Mouse (Mus musculus): ENCODE results near the gene Scube2. TPM values are rescaled to one million over a fixed set of nuclear protein-coding genes. Genes with fewer than 3 reads are reported as not detected.
A peak's percentile ranks its signal among the peaks of the same experiment; 100 is the strongest.

Scube2 gene
- total RNA-seq, 2 experiments from 2014 or later = 15.4 to 15.6 TPM

DNA sequence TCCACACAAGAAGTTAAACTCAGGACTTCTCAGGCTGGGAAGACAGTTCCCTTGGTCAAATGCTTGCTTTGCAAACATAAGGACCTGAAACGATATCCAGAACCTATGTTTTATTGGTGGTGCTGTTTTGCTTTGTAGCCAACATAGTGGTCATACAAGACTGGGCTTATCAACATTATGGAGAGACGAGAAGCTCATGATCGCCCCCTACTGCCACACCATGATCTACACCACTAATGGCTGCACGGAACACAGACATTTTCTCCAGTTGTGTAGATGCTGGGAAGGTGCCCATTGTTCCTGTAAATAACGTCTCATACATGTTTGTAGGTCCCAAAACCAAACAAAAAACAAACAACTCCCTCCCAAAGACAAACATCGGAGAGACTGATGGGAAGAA is 60.6 kb downstream of the Scube2 start:
- peak; percentile 30 to 39 for DNase-seq
- intact Hi-C loops (cut with DNase I) = no loop called here

DNA sequence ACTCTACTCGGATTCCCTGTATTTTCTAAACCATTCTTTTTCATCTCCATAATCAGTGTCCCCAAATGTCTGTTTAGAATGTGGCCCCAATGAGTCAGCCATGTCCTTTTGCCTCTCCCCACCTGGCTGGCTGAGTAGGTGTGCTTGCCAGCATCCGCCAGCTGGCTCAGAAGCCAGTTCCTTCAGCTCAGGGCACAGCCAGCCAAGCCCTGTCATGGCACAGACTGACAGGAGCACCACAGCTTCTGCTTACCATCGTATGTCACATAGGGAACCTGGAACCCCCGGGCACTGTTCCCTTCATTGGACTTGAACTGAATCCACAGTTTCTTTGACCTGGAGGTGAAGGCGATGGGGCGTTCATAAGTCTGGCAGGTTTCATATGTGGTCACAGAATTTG is 61.1 kb downstream of the Scube2 start:
- intact Hi-C loops (cut with DNase I) = no loop called here
- peak; percentile 32 to 43 for DNase-seq

DNA sequence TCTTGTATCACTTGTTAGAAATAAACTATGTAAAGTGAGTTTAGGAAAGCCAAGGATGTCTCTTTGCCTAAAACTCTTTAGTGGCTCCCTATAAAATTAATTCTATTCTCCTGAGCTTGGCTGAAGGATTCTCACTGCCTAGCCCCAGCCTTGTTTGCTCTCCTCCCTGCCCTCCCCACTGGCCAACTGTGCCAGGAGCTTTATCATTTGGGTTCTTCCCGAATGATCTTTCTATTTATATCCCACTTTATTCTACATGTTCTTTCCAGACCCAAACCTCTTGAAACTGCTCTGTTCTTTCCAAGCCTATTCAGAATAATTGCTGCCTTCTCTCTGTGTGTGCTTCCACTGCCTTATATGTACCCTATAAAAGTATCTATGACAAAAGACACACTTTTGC is 62.0 kb downstream of the Scube2 start:
- intact Hi-C loops (cut with DNase I) = no loop called here
- no peak for DNase-seq

DNA sequence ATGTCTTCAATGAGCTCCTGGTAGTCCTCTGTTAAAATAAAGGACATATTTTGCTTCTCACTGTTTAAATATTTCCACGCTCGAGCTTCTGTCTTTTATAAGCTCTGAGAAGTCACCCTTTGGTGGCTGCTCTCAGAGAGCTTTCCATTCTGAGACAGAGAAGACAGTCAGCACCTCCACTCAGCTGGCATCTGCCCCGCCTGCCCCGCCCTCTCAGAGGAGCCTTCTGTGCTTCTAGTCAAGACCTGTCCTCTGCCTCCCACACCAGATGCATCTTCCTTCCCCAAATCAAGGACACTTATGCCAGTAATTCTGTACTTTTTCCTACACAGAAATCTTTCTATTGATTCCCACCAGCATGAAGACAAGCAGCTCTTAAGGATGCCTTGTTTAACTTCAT is 64.9 kb downstream of the Scube2 start:
- no peak for DNase-seq
- intact Hi-C loops (cut with DNase I) = no loop called here

DNA sequence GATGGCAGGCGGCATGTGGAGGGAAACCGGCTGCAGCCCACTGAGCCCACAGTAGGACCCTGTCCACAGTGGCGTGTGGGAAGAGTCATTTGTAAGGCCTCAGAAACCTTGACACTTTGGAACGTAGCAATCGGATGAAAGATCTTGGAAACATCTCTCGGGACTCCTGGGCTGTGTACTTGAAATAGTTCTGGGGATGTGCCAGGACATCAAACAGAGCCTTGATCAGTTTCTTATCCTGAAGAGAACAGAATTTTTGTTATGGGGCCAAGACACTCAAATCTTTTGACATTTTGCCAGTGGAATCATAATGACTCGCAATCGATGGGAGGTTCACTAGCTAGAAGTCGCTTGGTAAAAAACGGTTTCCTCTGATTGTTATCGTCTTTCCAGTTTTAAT is 66.3 kb downstream of the Scube2 start:
- intact Hi-C loops (cut with DNase I) = loop anchor here (10.0 kb wide), 1 partner anchor 166 kb away; the partner anchor contains the start of gene Dennd5a

DNA sequence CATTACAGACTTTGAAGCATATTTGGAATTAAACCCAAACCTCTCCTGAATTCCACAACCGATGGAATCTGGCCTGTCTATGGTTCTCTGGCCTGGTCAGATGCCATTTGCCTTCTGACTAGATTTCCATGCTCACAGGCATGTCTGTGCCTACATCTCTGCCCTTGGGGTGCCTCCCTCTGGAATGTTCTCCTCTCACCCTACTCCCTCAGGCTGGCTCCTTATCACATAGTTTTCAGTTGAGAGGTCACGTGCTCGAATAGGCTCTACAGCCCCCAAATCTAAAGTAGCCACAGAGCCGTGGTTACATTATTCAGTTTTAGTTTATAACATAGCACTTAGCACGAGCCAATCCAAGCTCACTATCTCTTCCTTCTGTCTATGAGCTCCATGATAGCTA is 69.9 kb downstream of the Scube2 start:
- peak in 1 of 2 experiments; percentile 23 for DNase-seq
- intact Hi-C loops (cut with DNase I) = loop anchor here (10.0 kb wide), 1 partner anchor 169 kb away; the partner anchor contains the start of gene Dennd5a

More for the DNA sequence above, 66.3 kb downstream of the Scube2 start:
- no peak for DNase-seq

DNA sequence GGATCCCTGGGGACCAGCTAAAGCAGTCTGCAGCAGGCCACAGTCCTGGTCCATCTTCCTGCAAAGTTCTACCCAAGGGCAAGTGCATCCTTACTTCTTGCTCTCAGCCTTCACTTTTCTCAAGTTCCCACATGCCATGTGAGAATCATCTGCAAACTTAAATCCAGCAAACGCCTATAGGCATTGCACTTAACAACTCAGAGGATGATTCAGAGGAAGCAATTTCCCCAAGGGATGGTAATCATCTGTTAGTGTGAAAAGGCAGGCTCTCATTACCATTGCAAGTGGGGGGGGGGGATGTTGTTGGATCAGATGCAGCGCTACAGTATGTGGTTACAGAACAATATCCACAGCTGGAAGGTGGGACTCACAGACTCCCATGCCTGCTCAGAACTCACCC is 70.9 kb downstream of the Scube2 start:
- intact Hi-C loops (cut with DNase I) = loop anchor here (10.0 kb wide), 1 partner anchor 170 kb away; the partner anchor contains the start of gene Dennd5a
- DNase-seq = no peak

DNA sequence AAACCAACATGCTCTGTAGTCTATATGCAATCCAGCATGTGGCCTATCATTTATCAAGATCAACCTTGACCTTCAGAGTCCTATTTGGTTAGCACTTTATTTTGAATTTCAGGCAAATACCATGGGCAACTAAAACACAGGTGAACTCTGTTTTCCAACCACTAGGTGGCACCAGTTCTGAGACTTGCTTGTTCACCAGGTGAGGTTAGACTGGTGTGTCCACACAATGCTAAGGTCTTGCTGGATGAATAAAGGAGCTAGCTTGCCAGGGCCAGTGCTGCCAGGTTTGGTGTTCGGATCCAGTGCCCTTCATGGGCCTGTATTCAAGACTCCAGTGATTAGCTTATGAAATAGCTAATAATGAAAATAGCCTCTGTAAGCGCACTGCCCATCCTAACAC is 72.7 kb downstream of the Scube2 start:
- DNase-seq = peak; percentile 50 to 77
- intact Hi-C loops (cut with DNase I) = loop anchor here (1.0 to 10.0 kb wide), 2 partner anchors 100 to 172 kb away; partner anchors contain the start of gene Dennd5a

DNA sequence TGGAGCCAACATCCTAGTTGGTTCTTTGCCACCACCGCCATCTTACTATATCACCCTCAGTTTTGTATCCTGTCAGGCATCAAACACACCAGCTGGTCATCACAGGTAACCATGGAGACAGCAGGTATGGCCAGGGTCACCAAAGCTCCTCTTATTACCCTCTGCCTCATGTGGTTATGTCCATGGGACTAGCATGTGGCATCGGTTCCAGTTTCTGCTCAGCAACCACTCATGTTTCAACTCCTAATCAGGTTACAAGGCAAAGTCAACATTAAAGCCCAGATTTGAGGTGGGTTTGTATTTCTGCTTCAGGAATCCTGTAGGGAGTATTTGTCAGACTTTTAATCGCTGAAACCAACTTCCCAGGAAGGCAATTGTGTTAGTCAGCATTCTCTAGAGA is 74.7 kb downstream of the Scube2 start:
- intact Hi-C loops (cut with DNase I) = loop anchor here (10.0 kb wide), 1 partner anchor 174 kb away; the partner anchor contains the start of gene Dennd5a
- DNase-seq = no peak

DNA sequence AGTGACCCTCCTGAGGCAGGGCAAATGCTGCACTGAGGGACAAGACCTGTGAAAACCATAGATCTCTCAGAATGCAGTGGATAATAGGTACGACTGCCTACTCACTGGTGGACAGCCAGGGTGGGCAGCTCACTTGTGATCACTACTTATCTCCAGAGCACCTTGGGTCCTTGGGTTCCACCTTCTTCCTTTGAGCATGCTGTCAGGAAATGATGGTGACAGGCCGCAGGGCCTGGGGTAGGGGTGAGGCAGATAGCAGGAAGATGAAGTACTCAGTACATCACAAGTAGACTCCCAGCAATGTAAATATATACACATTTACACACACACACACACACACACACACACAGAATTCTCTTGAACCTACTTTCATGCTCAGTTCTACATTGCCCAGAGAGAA is 77.6 kb downstream of the Scube2 start:
- intact Hi-C loops (cut with DNase I) = no loop called here

DNA sequence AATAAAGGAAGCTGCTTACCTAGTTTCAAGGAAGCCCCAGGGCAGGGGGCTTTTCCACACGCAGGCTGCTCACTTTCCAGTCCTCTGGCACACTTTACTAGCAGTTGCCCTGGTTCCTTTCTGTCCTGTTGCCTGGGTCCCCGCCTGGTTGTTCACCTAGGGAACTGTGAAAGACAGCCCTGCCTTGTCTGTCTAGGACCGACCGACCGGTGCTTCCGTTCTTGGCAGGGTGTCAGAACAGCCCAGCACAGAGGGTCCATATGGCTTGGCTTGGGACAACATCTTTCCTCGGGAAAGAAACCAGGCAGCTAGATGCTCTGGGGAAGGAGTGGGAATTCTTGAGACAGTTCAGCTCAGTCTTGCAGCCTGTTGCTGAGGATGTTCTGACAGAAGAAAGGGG is 82.2 kb downstream of the Scube2 start:
- intact Hi-C loops (cut with DNase I) = no loop called here
- DNase-seq = no peak

More for the DNA sequence above, 77.6 kb downstream of the Scube2 start:
- DNase-seq = no peak

DNA sequence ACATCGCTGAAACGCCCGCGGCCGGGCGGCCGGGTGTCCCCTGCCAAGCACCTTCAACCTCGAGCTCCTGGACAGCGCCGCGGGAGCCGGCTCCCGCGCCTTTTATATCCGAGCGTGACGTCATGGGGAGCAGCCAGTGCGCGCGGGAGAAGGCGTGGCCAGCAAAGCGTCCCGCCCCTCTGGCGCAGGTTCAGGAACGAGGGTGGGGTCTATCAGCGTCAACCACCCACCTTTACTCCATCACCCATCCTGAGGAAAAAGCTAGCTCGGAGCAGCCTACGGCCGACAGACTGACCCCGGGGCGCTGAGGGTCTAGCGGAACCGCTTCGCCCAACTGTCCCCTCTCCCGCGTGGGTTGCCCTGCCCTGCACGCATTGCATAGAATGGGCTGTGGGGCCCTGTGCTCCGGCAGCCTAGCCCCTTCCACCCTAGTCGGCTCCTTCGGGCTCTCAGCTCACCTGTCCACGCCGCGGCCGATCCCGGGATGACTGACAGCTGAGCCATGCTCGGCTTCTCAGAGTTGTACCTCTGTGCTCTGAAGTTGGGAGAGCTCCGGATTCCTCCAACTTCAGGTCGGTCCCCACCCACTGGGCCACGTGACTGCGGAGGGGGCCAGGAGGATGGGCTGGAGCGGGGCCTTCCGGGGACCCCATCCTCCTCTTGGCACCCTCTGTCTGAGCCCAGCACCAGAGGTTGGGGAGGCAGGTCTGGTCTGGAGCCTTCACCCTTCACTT is 83.8 kb downstream of the Scube2 start, which contains the start of gene Nrip3:
TSS of gene Nrip3 (minus strand) at position 556 of the 734 bp plus-strand sequence.
- intact Hi-C loops (cut with DNase I) = no loop called here
- peak; percentile 61 to 71 for DNase-seq

DNA sequence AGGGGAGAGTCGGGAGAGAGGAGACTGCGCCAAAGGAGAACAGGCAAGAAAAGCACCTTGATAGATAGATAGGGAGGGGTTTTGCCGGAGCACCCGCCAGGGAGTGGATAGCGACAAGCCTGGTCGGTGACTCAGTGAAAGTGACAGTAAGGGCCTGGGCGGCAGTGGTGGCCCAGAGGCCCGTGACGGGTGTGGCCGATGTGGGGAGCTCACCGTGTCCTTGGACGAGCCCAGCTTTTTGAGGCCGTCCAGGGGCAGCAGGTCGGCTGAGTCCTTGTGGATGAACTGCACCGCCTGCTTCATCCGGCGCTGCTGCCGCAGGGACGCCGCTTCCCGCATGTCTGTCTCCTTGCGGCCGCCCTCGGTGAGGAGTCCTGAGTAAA is 84.4 kb downstream of the Scube2 start:
- DNase-seq = no peak

DNA sequence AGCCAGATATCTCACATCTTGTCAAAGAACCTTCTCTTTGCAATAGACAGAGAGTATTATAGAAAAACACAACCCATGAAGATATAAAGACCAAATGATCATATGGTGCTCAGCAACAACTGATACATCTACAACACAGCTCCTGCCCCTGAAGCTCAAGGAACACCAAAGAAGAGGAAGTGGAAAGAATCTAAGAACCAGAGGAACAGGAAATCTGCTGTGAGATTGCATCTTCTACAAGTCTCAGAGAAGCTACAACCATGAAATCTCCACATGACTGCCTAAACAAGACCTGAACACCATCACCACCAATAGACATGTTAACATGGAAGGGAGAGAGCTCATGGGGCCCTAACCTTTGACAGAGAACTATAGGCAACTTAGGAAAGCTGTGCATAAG is 93.2 kb downstream of the Scube2 start:
- intact Hi-C loops (cut with DNase I) = no loop called here
- no peak for DNase-seq

More for the DNA sequence above, 84.4 kb downstream of the Scube2 start:
- intact Hi-C loops (cut with DNase I) = no loop called here

DNA sequence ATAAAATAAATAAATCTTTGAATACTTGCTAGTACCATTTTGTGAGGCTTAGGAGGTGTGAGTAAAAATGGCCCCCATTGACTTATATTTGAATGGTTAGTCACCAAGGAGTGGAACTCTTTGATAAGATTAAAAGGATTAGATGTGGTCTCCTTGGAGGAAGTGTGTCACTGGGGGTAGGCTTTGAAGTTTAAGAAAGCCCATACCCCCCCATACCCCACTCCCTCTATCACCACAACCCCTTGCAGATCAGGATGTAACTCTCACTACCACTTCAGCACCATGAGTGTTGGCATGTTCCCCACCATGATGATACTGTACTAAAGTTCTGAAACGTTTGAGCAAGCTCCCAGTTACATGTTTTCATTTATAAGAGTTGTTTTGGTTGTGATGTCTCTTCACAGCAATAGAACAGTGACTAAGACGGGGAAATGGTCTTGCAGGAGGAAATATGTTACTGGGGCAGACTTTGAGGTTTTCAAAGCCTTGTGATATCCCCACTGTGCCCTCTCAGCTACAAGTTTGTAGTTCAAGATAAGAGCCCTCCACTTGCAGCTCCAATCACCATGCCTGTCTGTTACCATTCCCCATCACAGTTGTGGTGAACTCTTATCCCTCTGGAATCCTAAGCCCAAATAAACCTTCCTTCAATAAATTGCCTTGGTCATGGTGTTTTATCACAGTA is 96.6 kb downstream of the Scube2 start:
- DNase-seq = no peak
- intact Hi-C loops (cut with DNase I) = no loop called here

DNA sequence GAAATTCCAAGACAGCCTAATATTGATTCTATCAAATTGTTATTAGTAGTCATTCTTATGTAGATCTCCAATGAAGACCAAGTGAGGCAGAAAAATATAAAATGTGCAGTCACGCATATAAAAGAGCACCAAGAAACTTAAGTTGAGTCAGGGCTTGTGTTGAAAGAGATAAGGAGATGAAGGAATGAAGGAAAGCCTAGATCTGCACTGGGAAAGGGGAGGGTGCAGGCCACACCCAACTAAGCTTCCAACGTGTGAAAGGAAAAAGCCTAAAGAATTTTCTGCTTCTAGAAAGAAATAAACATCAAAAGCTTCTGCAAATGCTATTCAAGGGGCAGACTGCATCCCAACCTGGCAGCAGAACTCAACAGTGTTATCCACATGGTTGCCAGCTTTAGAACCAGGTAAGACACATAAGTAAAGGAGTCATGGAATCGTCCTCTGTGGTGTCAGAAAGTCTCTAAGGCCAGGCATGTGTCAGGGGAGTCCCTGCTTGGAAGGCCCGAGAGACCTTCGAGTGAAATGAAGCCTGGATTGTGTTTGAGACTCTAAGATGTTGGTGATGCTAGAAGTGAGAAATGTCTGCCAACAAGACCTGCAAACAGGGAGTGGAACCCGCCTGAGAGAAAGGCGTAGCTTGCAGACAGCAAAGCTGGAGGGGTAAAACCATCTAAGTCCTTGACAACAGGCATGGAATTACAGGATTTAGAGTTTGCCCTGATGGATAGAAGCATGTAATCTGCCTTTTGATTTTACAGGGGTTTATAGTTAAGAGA is 97.7 kb downstream of the Scube2 start:
- intact Hi-C loops (cut with DNase I) = no loop called here

DNA sequence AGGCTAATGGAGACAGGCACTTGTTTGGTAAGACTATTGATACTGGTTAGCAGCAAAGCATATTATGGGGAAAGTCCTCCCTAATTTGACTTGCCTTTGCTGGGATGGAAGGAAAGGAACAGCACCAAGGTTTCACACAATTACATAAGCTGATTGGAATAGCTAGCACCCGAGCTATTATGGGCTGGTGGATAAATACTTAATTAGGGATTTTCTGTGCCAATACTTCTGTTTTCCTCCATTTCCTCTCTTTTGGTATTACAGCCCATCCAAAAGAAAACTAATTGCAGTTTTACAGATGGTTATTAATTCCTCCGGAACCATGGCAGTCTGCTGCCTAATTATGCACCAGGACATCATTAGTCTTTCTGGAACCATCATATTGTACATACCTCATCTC is 101.5 kb downstream of the Scube2 start:
- no peak for DNase-seq
- intact Hi-C loops (cut with DNase I) = no loop called here

More for the DNA sequence above, 97.7 kb downstream of the Scube2 start:
- no peak for DNase-seq

DNA sequence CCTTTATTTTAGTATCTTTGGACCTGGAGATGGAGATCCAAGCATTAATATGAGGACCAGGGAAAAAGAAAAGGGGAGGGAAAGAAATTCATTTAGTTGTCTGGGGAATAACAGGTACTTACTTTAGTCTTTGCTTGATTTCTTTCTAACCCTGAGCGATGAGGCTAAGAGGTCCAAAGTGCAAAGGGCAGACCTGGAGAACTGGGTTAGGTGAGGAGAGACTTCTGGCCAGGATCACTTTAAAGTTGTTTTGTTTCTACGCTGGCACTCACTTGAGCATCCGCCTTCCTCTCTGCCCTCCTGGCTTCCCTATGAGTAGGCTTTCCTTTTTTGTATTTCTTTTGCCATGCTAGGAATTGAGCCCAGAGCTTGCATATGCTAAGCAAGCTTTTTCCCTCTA is 109.2 kb downstream of the Scube2 start:
- intact Hi-C loops (cut with DNase I) = no loop called here
- DNase-seq = no peak

DNA sequence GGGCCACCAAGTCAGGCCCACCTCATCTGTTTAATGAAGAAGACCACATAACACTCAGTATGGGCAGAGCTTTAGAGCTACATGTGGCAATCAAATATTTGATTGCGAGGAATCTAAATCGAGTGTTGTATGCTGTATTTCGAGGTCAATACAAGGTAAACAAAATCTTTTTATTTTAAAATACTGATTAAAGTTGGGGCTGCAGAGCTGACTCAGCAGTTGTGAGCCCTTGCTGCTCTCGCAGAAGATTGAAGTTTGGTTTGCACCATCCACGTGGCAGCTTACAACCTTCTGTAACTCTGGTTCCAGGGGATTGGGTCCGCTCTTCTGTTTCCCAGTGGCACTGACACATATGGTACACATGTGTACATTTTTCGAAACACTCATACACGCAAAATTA is 111.4 kb downstream of the Scube2 start:
- intact Hi-C loops (cut with DNase I) = no loop called here
- no peak for DNase-seq

DNA sequence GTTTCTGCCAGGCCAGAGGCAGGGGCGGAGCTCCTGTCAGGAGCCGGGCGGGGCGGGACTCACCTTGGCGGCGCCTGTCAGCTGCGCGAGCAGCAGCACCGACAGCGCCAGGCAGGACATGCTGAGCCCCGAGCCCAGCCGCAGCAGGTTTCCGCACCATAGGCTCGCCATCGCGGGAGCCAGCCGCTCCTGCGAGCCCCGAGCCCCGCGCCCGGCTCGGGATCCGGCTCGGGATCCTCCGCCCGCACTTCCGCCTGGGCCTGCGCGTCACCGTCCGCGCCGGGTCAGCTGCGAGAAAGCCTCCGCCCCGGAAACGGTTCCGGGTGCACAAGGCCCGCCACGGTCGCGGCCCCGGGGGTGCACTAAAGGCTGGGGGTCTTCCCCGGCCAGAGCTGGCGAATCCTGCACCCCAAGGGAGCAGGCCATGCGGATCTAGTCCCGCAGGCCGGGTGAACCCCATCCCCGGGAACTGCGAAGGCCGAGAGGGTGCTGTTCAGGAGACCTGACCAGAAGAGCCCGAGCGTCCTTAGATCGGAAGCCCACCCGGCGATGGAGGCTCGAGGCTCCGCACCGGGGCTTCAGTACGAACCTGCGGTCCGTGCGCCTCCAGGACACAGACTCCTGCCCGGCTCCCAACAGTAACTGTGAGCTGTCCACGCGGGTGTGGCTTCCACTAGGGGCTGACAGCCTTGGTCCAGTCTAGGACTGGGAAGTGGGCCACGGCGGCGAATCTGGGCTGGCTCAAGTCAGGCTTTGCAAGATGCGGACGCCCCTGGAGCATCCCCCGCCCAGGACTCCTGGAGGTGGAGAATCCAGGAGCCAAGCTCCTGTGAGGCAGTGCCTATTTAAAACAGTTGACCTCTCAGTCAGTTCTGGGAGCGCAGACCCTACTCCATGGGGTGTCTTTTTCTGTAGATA is 113.2 kb downstream of the Scube2 start, which contains the start of gene Tmem9b:
TSS of gene Tmem9b (minus strand) at position 868 of the 918 bp plus-strand sequence.
- intact Hi-C loops (cut with DNase I) = no loop called here

More for the DNA sequence above, 113.2 kb downstream of the Scube2 start, which contains the start of gene Tmem9b:
- DNase-seq = peak; percentile 84 to 87

Data from heart, postnatal 14 days (tissue).